Mouse (Mus musculus) G1E (cell line): ENCODE measurements around the gene Cyp27a1. TPM values are rescaled to one million over a fixed set of nuclear protein-coding genes. Genes with fewer than 3 reads are reported as not detected.

Source experiments
- ATAC-seq: 2 replicates; pipeline ENCODE4 v1.8.0; 2016; ENCODE audit warnings: mild to moderate bottlenecking; ENCODE audit not compliant: insufficient number of reproducible peaks, poor library complexity, low FRiP score, severe bottlenecking; ENCODE audit errors: extremely low read depth
- DNase-seq: peaks from one replicate; pipeline ENCODE4 v3.0.0; 2012; ENCODE audit warnings: low spot score
- H3K27me3 ChIP-seq: 2 replicates; pipeline ENCODE4 v1.6.1; 2012; ENCODE audit warnings: mild to moderate bottlenecking, low read length, inconsistent platforms; ENCODE audit not compliant: insufficient read depth
- H3K36me3 ChIP-seq: replicated peaks from 2 replicates; pipeline ENCODE3; 2012; ENCODE audit warnings: mild to moderate bottlenecking, inconsistent platforms
- H3K4me1 ChIP-seq: 2 replicates; pipeline ENCODE4 v1.6.1; 2012; ENCODE audit warnings: low read depth, low read length, inconsistent platforms, mixed read lengths; ENCODE audit not compliant: insufficient read depth
- H3K4me3 ChIP-seq: 2 replicates; pipeline ENCODE4 v1.5.1; 2012; ENCODE audit warnings: low read depth, mild to moderate bottlenecking, inconsistent platforms, low read length, moderate library complexity, mixed read lengths
- H3K9me3 ChIP-seq: replicated peaks from 2 replicates; pipeline ENCODE4 v1.6.1; 2012; ENCODE audit warnings: inconsistent platforms
- CTCF ChIP-seq: IDR thresholded peaks from 2 replicates; pipeline ENCODE4 v1.5.1; 2012; ENCODE audit warnings: low read depth, low read length, inconsistent platforms, mixed read lengths
- GATA1 ChIP-seq: IDR thresholded peaks from 2 replicates; pipeline ENCODE4 v1.6.1; 2012; ENCODE audit warnings: borderline replicate concordance, low read length, inconsistent platforms, mixed read lengths
- GATA2 ChIP-seq: IDR thresholded peaks from 2 replicates; pipeline ENCODE4 v1.6.1; 2012; ENCODE audit warnings: low read depth, low read length, inconsistent platforms, borderline replicate concordance
- POLR2AphosphoS5 ChIP-seq: IDR thresholded peaks from 2 replicates; pipeline ENCODE4 v1.6.1; 2012; ENCODE audit warnings: low read depth, low read length, inconsistent platforms; ENCODE audit not compliant: insufficient replicate concordance
- TAL1 ChIP-seq: conservative IDR thresholded peaks from 2 replicates; pipeline ENCODE4 v1.6.1; 2012; ENCODE audit warnings: low read depth, low read length, inconsistent platforms, mixed read lengths
- polyA plus RNA-seq: library from polyadenylated mRNA; stranded (reverse); fragments of >175 nt; gene quantifications from 2 replicates; pipeline ENCODE4 v1.2.3, GENCODE M21; 2012
- total RNA-seq, 2 experiments: library from RNA; stranded (forward) in 1 of 2; stranded (reverse) in 1 of 2; fragments of 200-1000 nt in 1 of 2; fragments of >200 nt in 1 of 2; fragmentation: Nextera tagmentation in 1 of 2; gene quantifications; 2 replicates each; pipeline ENCODE4 v1.2.3; 2014 to 2017

Gene Cyp27a1
- total and polyA plus RNA-seq, 3 experiments, result 0.55 TPM; not detected in 2

DNA sequence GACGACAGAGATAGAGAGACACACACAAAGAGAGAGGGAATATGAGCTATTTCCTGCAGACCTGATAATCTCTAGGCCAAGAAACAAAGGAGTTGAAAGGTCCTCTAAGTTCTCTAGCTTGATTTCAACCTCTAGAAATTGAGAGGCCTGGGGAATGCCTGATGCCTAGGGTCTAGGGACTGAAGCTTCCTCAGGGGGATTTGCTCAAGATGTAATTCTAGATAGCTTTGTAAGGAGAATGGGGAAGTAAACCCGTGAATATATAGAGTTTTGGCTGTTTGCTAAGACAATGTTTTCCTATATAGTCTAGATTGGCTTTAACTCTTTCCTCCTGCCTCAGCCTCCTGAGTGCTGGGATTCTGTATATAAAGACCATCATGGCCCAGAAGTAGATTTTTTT is 1.6 kb downstream of the Cyp27a1 start:
- Histone ChIP-seq H3K4me1 (no peaks in the 10 kb centered on the region; the same call in 1 of the 2 replicates), H3K27me3 (peaks cover 25% of the 10 kb centered on the region), H3K36me3 (no peaks in the 10 kb centered on the region), H3K9me3 (no peaks in the 10 kb centered on the region), H3K4me3 (no peak overlapping the region)
- no peak for ATAC-seq
- TF ChIP-seq CTCF, result no peak
- no peak for TF ChIP-seq GATA1
- no peak for TF ChIP-seq TAL1
- no peak for TF ChIP-seq GATA2
- no peak for TF ChIP-seq POLR2AphosphoS5
- no peak for DNase-seq

DNA sequence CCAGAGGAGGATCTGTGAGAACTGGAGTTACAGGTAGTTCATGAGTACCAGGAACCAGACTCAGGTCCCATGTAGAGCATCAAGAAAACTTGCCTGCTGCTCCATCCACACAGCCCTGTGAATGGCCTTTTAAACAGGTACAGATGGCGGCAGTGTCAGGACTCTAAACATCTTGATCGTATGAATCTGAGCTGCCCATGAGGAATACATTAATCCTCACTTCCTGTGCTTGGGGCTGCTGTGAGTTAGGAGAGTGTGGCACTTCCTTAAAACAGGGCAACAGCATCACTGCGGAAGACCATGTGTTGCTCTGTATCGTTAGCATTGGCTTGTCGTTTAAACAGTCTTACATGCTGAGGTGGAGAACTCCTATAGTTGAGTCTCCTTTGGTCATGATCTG is 2.1 kb downstream of the Cyp27a1 start:
- DNase-seq (no peak), ATAC-seq (no peak)
- peaks cover 25% of the 10 kb centered on the region for H3K27me3 ChIP-seq
- no peak overlapping the region for H3K4me3 ChIP-seq
- H3K9me3 ChIP-seq, result no peaks in the 10 kb centered on the region
- no peak for TF ChIP-seq TAL1
- no peak for TF ChIP-seq GATA1
- TF ChIP-seq CTCF, result no peak
- TF ChIP-seq POLR2AphosphoS5, result no peak
- no peak for TF ChIP-seq GATA2
- H3K4me1 ChIP-seq, result no peaks in the 10 kb centered on the region; the same call in 1 of the 2 replicates
- H3K36me3 ChIP-seq, result no peaks in the 10 kb centered on the region

- TF ChIP-seq TAL1 (no peak), GATA1 (no peak), POLR2AphosphoS5 (no peak), GATA2 (no peak), CTCF (no peak)
These were observed 2.5 kb downstream of the Cyp27a1 start for GRCm38 (mm10) chr1:74715886-74716285.

DNA sequence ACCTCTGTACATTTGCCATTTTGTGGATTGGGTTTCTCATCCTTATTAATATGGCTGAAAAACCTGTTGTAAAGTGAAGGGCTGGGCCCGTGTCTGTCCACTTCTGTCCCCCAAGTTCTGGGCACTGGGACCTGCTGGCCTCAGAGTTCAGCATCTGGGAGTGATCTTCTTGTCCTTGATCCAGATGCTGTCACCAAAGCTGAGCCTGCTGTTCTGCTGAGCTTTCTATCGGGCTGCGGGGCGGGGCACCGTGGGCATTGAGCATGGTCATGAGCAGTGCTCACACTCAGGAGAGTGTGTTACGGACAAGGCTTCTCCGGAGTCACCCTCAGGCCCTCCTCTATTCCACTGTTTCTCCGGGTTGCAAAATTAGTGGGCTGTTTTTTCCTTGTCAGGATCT is 4.7 kb downstream of the Cyp27a1 start:
- ATAC-seq (no peak), DNase-seq (no peak)

More at GRCm38 (mm10) chr1:74715886-74716285, 2.5 kb downstream of the Cyp27a1 start:
- DNase-seq, result no peak
- H3K9me3 ChIP-seq, result no peaks in the 10 kb centered on the region
- H3K36me3 ChIP-seq, result no peaks in the 10 kb centered on the region
- no peak overlapping the region for H3K4me3 ChIP-seq
- no peaks in the 10 kb centered on the region; the same call in 1 of the 2 replicates for H3K4me1 ChIP-seq
- ATAC-seq, result no peak
- H3K27me3 ChIP-seq, result peaks cover 25% of the 10 kb centered on the region

GRCm38 (mm10) chr1:74719281-74719680 is 5.9 kb downstream of the Cyp27a1 start:
- Histone ChIP-seq H3K4me1 (no peaks in the 10 kb centered on the region; the same call in 1 of the 2 replicates), H3K9me3 (no peaks in the 10 kb centered on the region), H3K27me3 (peaks cover 18% of the 10 kb centered on the region), H3K4me3 (no peak overlapping the region), H3K36me3 (no peaks in the 10 kb centered on the region)
- no peak for TF ChIP-seq POLR2AphosphoS5
- TF ChIP-seq GATA2, result no peak
- TF ChIP-seq TAL1, result no peak
- TF ChIP-seq CTCF, result no peak
- no peak for TF ChIP-seq GATA1
- DNase-seq (no peak), ATAC-seq (no peak)

More for the DNA sequence above, 4.7 kb downstream of the Cyp27a1 start:
- H3K27me3 ChIP-seq, result peaks cover 29% of the 10 kb centered on the region
- H3K4me3 ChIP-seq, result no peak overlapping the region
- TF ChIP-seq CTCF (no peak), POLR2AphosphoS5 (no peak), TAL1 (no peak), GATA2 (no peak), GATA1 (no peak)
- H3K36me3 ChIP-seq, result no peaks in the 10 kb centered on the region
- H3K4me1 ChIP-seq, result no peaks in the 10 kb centered on the region; the same call in 1 of the 2 replicates
- no peaks in the 10 kb centered on the region for H3K9me3 ChIP-seq

DNA sequence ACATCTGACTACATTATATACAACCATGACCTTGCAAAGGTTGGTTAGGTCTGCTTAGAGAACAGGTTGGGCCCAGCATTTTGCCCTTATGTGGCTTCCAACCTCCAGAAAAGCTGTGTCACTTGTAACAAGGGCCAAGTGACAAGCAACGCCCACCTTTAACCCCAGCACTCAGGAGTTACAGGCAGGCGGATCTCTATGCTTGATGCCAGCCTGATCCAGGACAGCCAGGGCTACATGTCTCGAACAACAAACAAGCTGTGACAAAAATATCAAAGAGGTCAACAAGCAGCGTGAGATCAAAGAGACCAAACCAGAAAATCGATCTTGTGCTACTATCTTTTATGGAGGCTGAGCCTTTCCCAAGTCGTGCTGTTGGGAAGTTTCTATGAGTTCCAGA is 8.3 kb downstream of the Cyp27a1 start:
- no peak for TF ChIP-seq GATA1
- TF ChIP-seq POLR2AphosphoS5, result no peak
- TF ChIP-seq GATA2, result no peak
- no peak for TF ChIP-seq TAL1
- TF ChIP-seq CTCF, result no peak
- DNase-seq (no peak), ATAC-seq (no peak)
- Histone ChIP-seq H3K27me3 (peaks cover 13% of the 10 kb centered on the region), H3K4me1 (no peaks in the 10 kb centered on the region), H3K36me3 (no peaks in the 10 kb centered on the region), H3K4me3 (no peak overlapping the region), H3K9me3 (no peaks in the 10 kb centered on the region)

GRCm38 (mm10) chr1:74723748-74724147 is 10.4 kb downstream of the Cyp27a1 start:
- ATAC-seq, result no peak
- Histone ChIP-seq H3K9me3 (no peaks in the 10 kb centered on the region), H3K4me1 (peaks cover 2% of the 10 kb centered on the region; the same call in 1 of the 2 replicates), H3K27me3 (peaks cover 17% of the 10 kb centered on the region), H3K4me3 (no peak overlapping the region), H3K36me3 (no peaks in the 10 kb centered on the region)
- DNase-seq, result no peak
- TF ChIP-seq GATA1, result no peak
- no peak for TF ChIP-seq POLR2AphosphoS5
- TF ChIP-seq TAL1, result no peak
- TF ChIP-seq CTCF, result peak; percentile 41; the same call in 1 of the 2 replicates
- TF ChIP-seq GATA2, result no peak
